Mouse (Mus musculus): ENCODE data around the gene Urb1. TPM values are rescaled to one million over a fixed set of nuclear protein-coding genes. Genes with fewer than 3 reads are reported as not detected.

Urb1 gene
- total and polyA plus RNA-seq, 3 experiments: 21.1 to 34.5 (median 29.4) TPM

DNA sequence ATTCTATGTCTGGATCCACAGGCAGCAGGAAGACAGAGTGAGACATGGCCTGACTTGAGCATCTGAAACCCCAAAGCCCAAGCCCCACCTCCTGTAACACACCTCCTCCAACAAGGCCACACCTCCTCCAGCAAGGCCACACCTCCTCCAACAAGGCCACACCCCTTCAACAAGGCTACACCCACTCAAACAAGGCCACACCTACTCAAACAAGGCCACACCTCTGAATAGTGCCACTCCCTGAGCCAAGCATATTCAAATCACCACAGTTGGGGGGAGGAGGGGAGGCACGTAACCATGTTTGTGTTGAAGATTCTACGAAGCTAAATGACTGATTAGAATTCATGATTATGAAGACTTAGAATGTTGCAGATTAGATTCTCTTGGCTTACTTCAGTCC is 108.7 kb downstream of the Urb1 start:
- Histone ChIP-seq H3K36me3 (replicated peaks in 1 of 2; ENCODE audit: control insufficient read depth in 1 of 2, insufficient read depth in 1 of 2, low read length in 1 of 2) (no peaks in the 10 kb centered on the region), H3K4me3 (replicated peaks in 1 of 3; ENCODE audit: low read depth in 2 of 3, low read length in 2 of 3, poor library complexity in 1 of 3) (no peak overlapping the region), H3K79me2 (replicated peaks; ENCODE audit: control insufficient read depth, extremely low read depth, insufficient read depth, poor library complexity, severe bottlenecking) (no peaks in the 10 kb centered on the region), H3K27ac (ENCODE audit: insufficient read depth, low read depth) (no peak overlapping the region), H3K9me3 (replicated peaks; ENCODE audit: low read length) (peaks cover 9% of the 10 kb centered on the region), H3K9ac (ENCODE audit: insufficient read depth, low read depth) (no peak overlapping the region), H3K4me2 (ENCODE audit: insufficient read depth, low read depth, poor library complexity, severe bottlenecking) (no peak overlapping the region), H3K27me3 (replicated peaks) (peaks cover 62% of the 10 kb centered on the region), H3K4me1 (ENCODE audit: control insufficient read depth in 1 of 2, insufficient read depth in 2 of 2) (peaks cover 0 to 2% of the 10 kb centered on the region in 2 experiments; a peak in 1 of 4 replicates)
- peak; percentile 22 for DNase-seq (ENCODE audit: extremely low read depth)
- dilution Hi-C loops (cut with MboI; ENCODE audit: extremely low pct_ligation_motif_present, extremely low pct_unique_long_range_greater_than_20kb, low sequenced_read_pairs): no loop called here
- in situ Hi-C loops (cut with MboI; ENCODE audit: low pct_ligation_motif_present, low pct_unique_long_range_greater_than_20kb, low sequenced_read_pairs): loop anchor here (25.0 kb wide), 1 partner anchor 314 kb away; the partner anchor contains the start of gene Hunk
- TF ChIP-seq KAT2A (IDR thresholded peaks at IDR 0.05; ENCODE audit: insufficient replicate concordance, low read length) (no peak), ZNF384 (IDR thresholded peaks at IDR 0.05; ENCODE audit: low read depth, low read length) (no peak), EP300 (IDR thresholded peaks at IDR 0.05; ENCODE audit: low read length) (no peak), RAD21 (IDR thresholded peaks at IDR 0.05; ENCODE audit: low read depth, low read length) (no peak), MXI1 (IDR thresholded peaks at IDR 0.05; ENCODE audit: low read depth, low read length) (no peak), RCOR1 (conservative IDR thresholded peaks at IDR 0.05; ENCODE audit: low read depth, low read length) (no peak), CTCF (conservative IDR thresholded peaks at IDR 0.05 in 1 of 2, IDR thresholded peaks at IDR 0.05 in 1 of 2; ENCODE audit: low read depth in 2 of 2, low read length in 2 of 2) (no peak), SMC3 (IDR thresholded peaks at IDR 0.05; ENCODE audit: low read depth, low read length) (no peak), SIN3A (IDR thresholded peaks at IDR 0.05; ENCODE audit: low read length) (no peak), MYC (IDR thresholded peaks at IDR 0.05; ENCODE audit: low read depth, low read length) (no peak)

Other genes with a start within 250 kb of the Urb1 start
- gene Mis18a, start 83.0 kb downstream of the Urb1 start, total RNA-seq (2012; rRNA removed): 49.0 and 51.7 TPM in 2 replicates
- 113 and 120 TPM in 2 replicates for gene Mis18a, start 83.0 kb downstream of the Urb1 start, total RNA-seq (2014; rRNA removed)
- 38.3 and 40.5 TPM in 2 replicates for gene Mis18a, start 83.0 kb downstream of the Urb1 start, polyA plus RNA-seq (2012; ENCODE audit: insufficient read length, low read depth)
- not detected in 2 replicates for gene Mrap, start 72.2 kb downstream of the Urb1 start, total RNA-seq (2012; rRNA removed)
- not detected in 2 replicates for gene Mrap, start 72.2 kb downstream of the Urb1 start, total RNA-seq (2014; rRNA removed)
- gene Mrap, start 72.2 kb downstream of the Urb1 start, polyA plus RNA-seq (2012; ENCODE audit: insufficient read length, low read depth): not detected in 2 replicates
- gene Eva1c, start 16.3 kb upstream of the Urb1 start, total RNA-seq (2012; rRNA removed): not detected in 2 replicates
- gene Eva1c, start 16.3 kb upstream of the Urb1 start, total RNA-seq (2014; rRNA removed): not detected in 2 replicates
- not detected in 2 replicates for gene Eva1c, start 16.3 kb upstream of the Urb1 start, polyA plus RNA-seq (2012; ENCODE audit: insufficient read length, low read depth)
- 67.0 and 69.0 TPM in 2 replicates for gene Cfap298, start 124.7 kb upstream of the Urb1 start, total RNA-seq (2012; rRNA removed)
- gene Cfap298, start 124.7 kb upstream of the Urb1 start, total RNA-seq (2014; rRNA removed): 41.8 and 55.9 TPM in 2 replicates
- 127 and 160 TPM in 2 replicates for gene Cfap298, start 124.7 kb upstream of the Urb1 start, polyA plus RNA-seq (2012; ENCODE audit: insufficient read length, low read depth)
- 8.1 and 8.4 TPM in 2 replicates for gene Synj1, start 200.9 kb upstream of the Urb1 start, total RNA-seq (2012; rRNA removed)
- gene Synj1, start 200.9 kb upstream of the Urb1 start, total RNA-seq (2014; rRNA removed): 3.6 and 4.6 TPM in 2 replicates
- 12.2 and 20.7 TPM in 2 replicates for gene Synj1, start 200.9 kb upstream of the Urb1 start, polyA plus RNA-seq (2012; ENCODE audit: insufficient read length, low read depth)
- 38.5 and 39.4 TPM in 2 replicates for gene Paxbp1, start 234.1 kb upstream of the Urb1 start, total RNA-seq (2012; rRNA removed)
- 74.4 and 96.9 TPM in 2 replicates for gene Paxbp1, start 234.1 kb upstream of the Urb1 start, total RNA-seq (2014; rRNA removed)
- gene Paxbp1, start 234.1 kb upstream of the Urb1 start, polyA plus RNA-seq (2012; ENCODE audit: insufficient read length, low read depth): 69.7 and 77.1 TPM in 2 replicates

All from CH12.LX (cell line).